Mouse (Mus musculus) liver, postnatal 0 days (tissue): ENCODE measurements around the gene Wfdc13. TPM values are rescaled to one million over a fixed set of nuclear protein-coding genes. Genes with fewer than 3 reads are reported as not detected.
"Not testable (repeated sequence)": the region's sequence is repeated elsewhere in the genome, so short reads cannot be mapped to it uniquely, and the experiment has no call there.

ENCODE experiments used
- ATAC-seq: fragments of 200-750 bp; cut with Nextera tagmentation; 2 replicates; pipeline ENCODE4 v1.8.0; 2017; ENCODE audit warnings: mild to moderate bottlenecking, moderate library complexity
- DNase-seq: peaks from one replicate; pipeline ENCODE4 v3.0.0-alpha.2; 2016
- H3K27ac ChIP-seq: fragments of 300-500 bp; sonication (generic); 2 replicates; pipeline ENCODE4 v1.5.1; 2014; ENCODE audit warnings: antibody characterized with exemption, moderate library complexity, mild to moderate bottlenecking, low read depth
- H3K27me3 ChIP-seq: fragments of 300-500 bp; sonication (generic); 2 replicates; pipeline ENCODE4 v1.6.1; 2014; ENCODE audit warnings: low read length, control low read depth, mixed read lengths; ENCODE audit not compliant: insufficient read depth
- H3K36me3 ChIP-seq: fragments of 300-500 bp; sonication (generic); replicated peaks from 2 replicates; pipeline ENCODE4 v1.6.1; 2014; ENCODE audit warnings: mild to moderate bottlenecking, control low read depth, low read length, moderate library complexity, mixed read lengths; ENCODE audit not compliant: insufficient read depth
- H3K4me1 ChIP-seq: fragments of 300-500 bp; sonication (generic); 2 replicates; pipeline ENCODE4 v1.6.1; 2014; ENCODE audit warnings: antibody characterized with exemption, mild to moderate bottlenecking, control low read depth; ENCODE audit not compliant: insufficient read depth
- H3K4me2 ChIP-seq: fragments of 300-500 bp; sonication (generic); 2 replicates; pipeline ENCODE4 v1.6.1; 2014; ENCODE audit warnings: low read depth, mild to moderate bottlenecking, low read length, moderate library complexity, mixed read lengths
- H3K4me3 ChIP-seq: fragments of 300-500 bp; sonication (generic); 2 replicates; pipeline ENCODE4 v1.5.1; 2014; ENCODE audit warnings: low read depth, low read length
- H3K9ac ChIP-seq: fragments of 300-500 bp; sonication (generic); replicated peaks from 2 replicates; pipeline ENCODE4 v1.6.1; 2014; ENCODE audit warnings: mild to moderate bottlenecking, moderate library complexity
- H3K9me3 ChIP-seq: fragments of 300-500 bp; sonication (generic); 2 replicates; pipeline ENCODE4 v1.6.1; 2016; ENCODE audit warnings: mild to moderate bottlenecking, control low read depth, low read length, mixed read lengths
- CTCF ChIP-seq: sonication (generic); IDR thresholded peaks from 2 replicates; pipeline ENCODE4 v1.5.1; 2016; ENCODE audit warnings: antibody characterized with exemption, low read depth
- EP300 ChIP-seq: IDR thresholded peaks from 2 replicates; pipeline ENCODE4 v1.6.1; 2016; ENCODE audit warnings: antibody characterized with exemption, low read depth, mild to moderate bottlenecking
- WGBS: fragments of 180-500 bp; shearing (Covaris S2); extraction: QIAGEN DNeasy Blood & Tissue Kit; methylation state at CpG from one replicate; pipeline ENCODE4 v1.1.7; 2014; ENCODE audit not compliant: insufficient replicate concordance; 5-methylcytosine and 5-hydroxymethylcytosine counted together
- polyA plus RNA-seq: library from polyadenylated mRNA; unstranded; fragments of >200 nt; fragmentation: Nextera tagmentation; extraction: Ambion mirVana; gene quantifications from 2 replicates; pipeline ENCODE4 v1.2.1, GENCODE M21; 2015

Wfdc13 gene
- polyA plus RNA-seq, 1 experiment from 2014 or later = not detected

- no peak overlapping the region for H3K4me3 ChIP-seq
- H3K9me3 ChIP-seq = no peaks in the 10 kb centered on the region
- H3K27me3 ChIP-seq = no peaks in the 10 kb centered on the region
- no peaks in the 10 kb centered on the region for H3K4me1 ChIP-seq
- no peak overlapping the region for H3K27ac ChIP-seq
- 69% methylated on average over 5 of the region's 5 CpGs for WGBS
- ATAC-seq (no peak), DNase-seq (no peak)
- no peak overlapping the region for H3K9ac ChIP-seq
- H3K4me2 ChIP-seq = no peak overlapping the region
- TF ChIP-seq EP300 (no peak), CTCF (peak; percentile 23; the same call in 1 of the 2 replicates)
- no peaks in the 10 kb centered on the region for H3K36me3 ChIP-seq
Observed at GRCm38 (mm10) chr2:164704235-164704634, 19.3 kb downstream of the Wfdc13 start.

DNA sequence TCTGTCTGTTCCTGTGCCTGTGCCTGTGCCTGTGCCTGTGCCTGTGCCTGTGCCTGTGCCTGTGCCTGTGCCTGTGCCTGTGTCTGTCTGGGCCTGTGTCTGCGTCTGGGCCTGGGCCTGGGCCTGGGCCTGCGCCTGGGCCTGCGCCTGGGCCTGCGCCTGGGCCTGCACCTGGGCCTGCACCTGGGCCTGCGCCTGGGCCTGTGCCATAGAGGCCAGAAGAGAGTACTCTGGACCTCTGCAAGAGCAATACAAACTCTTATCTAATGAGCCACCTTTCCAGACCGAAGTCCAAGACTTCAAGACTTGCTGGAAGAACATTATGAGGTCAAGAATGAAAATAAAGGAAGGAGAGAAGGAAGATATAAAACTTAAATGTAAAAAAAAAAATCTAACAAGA lies 20.4 kb downstream of the Wfdc13 start:
- H3K9me3 ChIP-seq = no peaks in the 10 kb centered on the region
- H3K36me3 ChIP-seq = no peaks in the 10 kb centered on the region
- WGBS = 82% methylated on average over 6 of the region's 6 CpGs
- no peaks in the 10 kb centered on the region for H3K4me1 ChIP-seq
- no peak overlapping the region for H3K4me2 ChIP-seq
- H3K27me3 ChIP-seq = no peaks in the 10 kb centered on the region
- no peak overlapping the region for H3K9ac ChIP-seq
- H3K27ac ChIP-seq = no peak overlapping the region
- TF ChIP-seq CTCF (no peak), EP300 (no peak)
- ATAC-seq = no peak
- no peak for DNase-seq
- no peak overlapping the region for H3K4me3 ChIP-seq

- no peaks in the 10 kb centered on the region for H3K4me1 ChIP-seq
- no peaks in the 10 kb centered on the region for H3K9me3 ChIP-seq
- no peaks in the 10 kb centered on the region for H3K27me3 ChIP-seq
- H3K27ac ChIP-seq = no peak overlapping the region
- no peaks in the 10 kb centered on the region for H3K36me3 ChIP-seq
- ATAC-seq (no peak), DNase-seq (no peak)
- TF ChIP-seq CTCF (no peak), EP300 (no peak)
- H3K4me3 ChIP-seq = no peak overlapping the region
- 83% methylated on average over 14 of the region's 14 CpGs for WGBS
- H3K9ac ChIP-seq = no peak overlapping the region
- no peak overlapping the region for H3K4me2 ChIP-seq
Observed at GRCm38 (mm10) chr2:164705991-164706390, 21.1 kb downstream of the Wfdc13 start.

GRCm38 (mm10) chr2:164715005-164715404 lies 30.1 kb downstream of the Wfdc13 start, which contains the start of gene Spint5:
Gene Spint5, plus strand, starts transcription at chr2:164715305.
- DNase-seq (no peak), ATAC-seq (no peak)
- H3K36me3 ChIP-seq = no peaks in the 10 kb centered on the region
- no peak within 1 kb of the TSS for H3K4me2 ChIP-seq
- H3K9me3 ChIP-seq = no peaks in the 10 kb centered on the region
- no peaks in the 10 kb centered on the region for H3K4me1 ChIP-seq
- H3K27ac ChIP-seq = no peak within 1 kb of the TSS
- TF ChIP-seq CTCF = no peak
- TF ChIP-seq EP300 = no peak
- 65% methylated on average over 6 of the region's 6 CpGs for WGBS
- no peaks in the 10 kb centered on the region for H3K27me3 ChIP-seq
- no peak within 1 kb of the TSS for H3K9ac ChIP-seq
- H3K4me3 ChIP-seq = no peak within 1 kb of the TSS

DNA sequence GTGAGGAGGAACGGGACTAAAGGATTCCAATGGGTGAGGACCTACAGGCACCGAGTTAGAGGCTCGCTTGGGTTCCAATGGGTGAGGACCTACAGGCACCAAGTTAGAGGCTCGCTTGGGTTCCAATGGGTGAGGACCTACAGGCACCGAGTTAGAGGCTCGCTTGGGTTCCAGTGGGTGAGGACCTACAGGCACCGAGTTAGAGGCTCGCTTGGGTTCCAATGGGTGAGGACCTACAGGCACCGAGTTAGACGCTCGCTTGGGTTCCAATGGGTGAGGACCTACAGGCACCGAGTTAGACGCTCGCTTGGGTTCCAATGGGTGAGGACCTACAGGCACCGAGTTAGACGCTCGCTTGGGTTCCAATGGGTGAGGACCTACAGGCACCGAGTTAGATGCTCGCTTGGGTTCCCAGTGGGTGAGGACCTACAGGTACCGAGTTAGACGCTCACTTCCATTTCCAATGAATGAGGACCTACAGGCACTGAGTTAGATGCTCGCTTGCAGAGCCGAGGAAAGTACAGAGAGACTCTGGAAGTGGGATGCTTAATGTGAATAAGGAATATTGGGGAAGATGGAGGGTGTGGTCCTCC lies 31.4 kb downstream of the Wfdc13 start:
- not testable (repeated sequence) for DNase-seq, H3K4me1 ChIP-seq, H3K4me3 ChIP-seq, H3K9me3 ChIP-seq, H3K27ac ChIP-seq, H3K36me3 ChIP-seq, ATAC-seq, H3K4me2 ChIP-seq, H3K9ac ChIP-seq, H3K27me3 ChIP-seq
- WGBS = 87% methylated on average over 20 of the region's 23 CpGs

- no peak overlapping the region for H3K9ac ChIP-seq
- no peak overlapping the region for H3K4me2 ChIP-seq
- DNase-seq (no peak), ATAC-seq (no peak)
- 57% methylated on average over 4 of the region's 4 CpGs for WGBS
- H3K4me3 ChIP-seq = no peak overlapping the region
- H3K4me1 ChIP-seq = no peaks in the 10 kb centered on the region
- no peaks in the 10 kb centered on the region for H3K9me3 ChIP-seq
- no peaks in the 10 kb centered on the region for H3K36me3 ChIP-seq
- no peak overlapping the region for H3K27ac ChIP-seq
- no peaks in the 10 kb centered on the region for H3K27me3 ChIP-seq
- TF ChIP-seq EP300 = no peak
Observed at GRCm38 (mm10) chr2:164723276-164723675, 38.4 kb downstream of the Wfdc13 start.
